Mouse (Mus musculus) heart, embryonic 12.5 days (tissue): ENCODE measurements around the gene Slc15a1. TPM values are rescaled to one million over a fixed set of nuclear protein-coding genes. Genes with fewer than 3 reads are reported as not detected.

ENCODE experiments used
- polyA plus RNA-seq: library from polyadenylated mRNA; unstranded; fragments of >200 nt; fragmentation: Nextera tagmentation; extraction: Ambion mirVana; gene quantifications from 2 replicates; pipeline ENCODE4 v1.2.1, GENCODE M21; 2016

The Slc15a1 gene
- polyA plus RNA-seq, 1 experiment from 2014 or later: not detected

Other genes with a start within 250 kb of the Slc15a1 start
- 52.9 and 55.6 TPM in 2 replicates for gene Stk24, start 125.2 kb downstream of the Slc15a1 start, polyA plus RNA-seq